Mouse (Mus musculus): Measurements from ENCODE around the gene Hoxa4.

Hoxa4 gene

GRCm38 (mm10) chr6:52229558-52230416 is 38.2 kb upstream of the Hoxa4 start:
- ATAC-seq (ENCODE audit: insufficient number of reproducible peaks, low FRiP score, low TSS enrichment), result no peak

- no peak for ATAC-seq (ENCODE audit: insufficient number of reproducible peaks, low FRiP score, low TSS enrichment)
Observed at GRCm38 (mm10) chr6:52228475-52229465, 37.2 kb upstream of the Hoxa4 start.

GRCm38 (mm10) chr6:52227470-52228222 is 36.1 kb upstream of the Hoxa4 start:
- ATAC-seq (ENCODE audit: insufficient number of reproducible peaks, low FRiP score, low TSS enrichment), result no peak

GRCm38 (mm10) chr6:52226569-52227257 is 35.2 kb upstream of the Hoxa4 start:
- ATAC-seq (ENCODE audit: insufficient number of reproducible peaks, low FRiP score, low TSS enrichment), result no peak

- ATAC-seq (ENCODE audit: insufficient number of reproducible peaks, low FRiP score, low TSS enrichment), result no peak
Observed at GRCm38 (mm10) chr6:52225612-52226568, 34.3 kb upstream of the Hoxa4 start.

GRCm38 (mm10) chr6:52224895-52225611 is 33.5 kb upstream of the Hoxa4 start:
- ATAC-seq (ENCODE audit: insufficient number of reproducible peaks, low FRiP score, low TSS enrichment), result no peak

GRCm38 (mm10) chr6:52223939-52224760 is 32.6 kb upstream of the Hoxa4 start:
- no peak for ATAC-seq (ENCODE audit: insufficient number of reproducible peaks, low FRiP score, low TSS enrichment)

GRCm38 (mm10) chr6:52222729-52223128 is 31.2 kb upstream of the Hoxa4 start:
- no peak for ATAC-seq (ENCODE audit: insufficient number of reproducible peaks, low FRiP score, low TSS enrichment)

- no peak for ATAC-seq (ENCODE audit: insufficient number of reproducible peaks, low FRiP score, low TSS enrichment)
Observed at GRCm38 (mm10) chr6:52221993-52222685, 30.6 kb upstream of the Hoxa4 start.

- peak; percentile 68 for ATAC-seq (ENCODE audit: insufficient number of reproducible peaks, low FRiP score, low TSS enrichment)
Observed at GRCm38 (mm10) chr6:52221337-52221992, 29.9 kb upstream of the Hoxa4 start, which contains the start of gene Hoxa7. Hoxa7 (minus strand) TSS chr6:52221854.

- ATAC-seq (ENCODE audit: insufficient number of reproducible peaks, low FRiP score, low TSS enrichment), result no peak
Observed at GRCm38 (mm10) chr6:52220865-52221310, 29.3 kb upstream of the Hoxa4 start.

GRCm38 (mm10) chr6:52220003-52220864 is 28.7 kb upstream of the Hoxa4 start:
- ATAC-seq (ENCODE audit: insufficient number of reproducible peaks, low FRiP score, low TSS enrichment), result no peak

- ATAC-seq (ENCODE audit: insufficient number of reproducible peaks, low FRiP score, low TSS enrichment), result no peak
Observed at GRCm38 (mm10) chr6:52219234-52219942, 27.8 kb upstream of the Hoxa4 start.

GRCm38 (mm10) chr6:52218643-52219215 is 27.2 kb upstream of the Hoxa4 start:
- ATAC-seq (ENCODE audit: insufficient number of reproducible peaks, low FRiP score, low TSS enrichment), result no peak

Measured in cerebellum, adult (tissue).